Mouse (Mus musculus) T-helper 17 cell (primary cell): ENCODE results near the gene Hdac8.

Experiments
- in situ Hi-C, 2 experiments: fragments of 300-600 bp; cut with MboI, MseI; formaldehyde crosslinking; loops; 1 replicate in 1 of 2; 2 replicates in 1 of 2; pipeline ENCODE4 v1.15.1; 2025; ENCODE audit warnings: high pct_unique_total_duplicates in 2 of 2

Hdac8 gene

GRCm38 (mm10) chrX:102341688-102342087 lies 163.5 kb downstream of the Hdac8 start:
- in situ Hi-C loops: no loop called here

- in situ Hi-C loops: no loop called here
Observed at GRCm38 (mm10) chrX:102339396-102340155, 165.6 kb downstream of the Hdac8 start.

GRCm38 (mm10) chrX:102319696-102320095 lies 185.5 kb downstream of the Hdac8 start:
- in situ Hi-C loops: no loop called here

DNA sequence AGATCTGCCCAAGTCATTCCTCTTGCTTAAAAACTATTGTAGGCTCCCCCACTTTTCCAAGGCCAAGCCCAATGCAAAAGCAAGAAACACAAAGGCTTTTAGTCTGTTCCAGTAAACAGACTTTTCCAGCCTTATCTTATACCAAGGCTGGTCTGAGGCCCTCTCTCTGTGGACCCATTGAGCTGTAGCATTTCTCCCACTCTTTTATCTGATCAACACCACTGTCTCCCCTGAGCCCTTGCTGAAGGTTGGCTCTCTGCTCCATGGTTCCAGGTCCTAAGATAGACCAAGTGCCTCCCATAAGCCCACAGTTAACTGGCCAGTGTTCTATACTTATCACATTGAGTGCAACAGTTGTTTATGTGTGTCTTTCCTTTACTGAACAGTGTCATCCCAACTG lies 185.9 kb downstream of the Hdac8 start:
- in situ Hi-C loops: no loop called here

GRCm38 (mm10) chrX:102318782-102319181 lies 186.4 kb downstream of the Hdac8 start:
- in situ Hi-C loops: no loop called here

DNA sequence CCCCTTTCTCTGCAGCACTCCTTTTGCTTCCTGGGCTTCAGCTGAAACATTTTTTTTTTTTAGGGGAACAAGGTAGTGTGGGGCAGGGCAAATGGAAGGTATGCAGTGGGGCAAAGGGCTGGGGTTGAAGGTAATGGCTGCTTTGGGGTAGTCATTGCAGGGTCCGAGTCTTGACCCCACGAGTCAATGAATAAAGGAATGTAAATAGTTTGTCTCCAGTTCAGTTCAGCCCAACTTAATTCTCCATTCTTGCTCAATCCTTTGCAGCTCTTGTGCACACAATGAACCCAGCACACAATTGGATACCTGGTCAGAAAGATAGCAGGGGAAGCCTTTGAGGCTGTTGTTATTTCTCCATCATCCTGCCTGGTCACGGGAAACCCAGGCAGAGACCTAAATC lies 194.0 kb downstream of the Hdac8 start:
- in situ Hi-C loops: no loop called here

DNA sequence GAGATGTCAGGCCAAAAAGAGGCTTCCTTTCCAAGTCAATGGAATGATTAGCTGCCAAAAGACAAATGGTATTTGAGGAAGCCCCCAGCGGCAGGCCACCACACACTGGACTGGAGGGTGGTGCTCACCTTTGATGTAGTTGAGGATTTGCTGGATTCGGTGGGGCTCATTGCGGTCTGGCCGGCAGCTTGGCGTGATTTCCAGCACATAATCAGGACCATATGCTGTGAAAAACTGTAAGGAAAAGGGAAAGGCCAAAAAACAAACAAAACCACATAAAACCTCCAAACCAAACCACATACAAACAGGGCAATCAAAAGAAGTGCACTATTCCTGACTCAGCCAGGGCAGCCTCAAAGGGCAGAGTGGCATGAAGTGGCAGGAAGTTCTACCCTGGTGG lies 197.6 kb downstream of the Hdac8 start:
- in situ Hi-C loops: no loop called here

- in situ Hi-C loops: no loop called here
Observed at GRCm38 (mm10) chrX:102305806-102306205, 199.4 kb downstream of the Hdac8 start.

- in situ Hi-C loops: no loop called here
Observed at GRCm38 (mm10) chrX:102304914-102305313, 200.2 kb downstream of the Hdac8 start.

DNA sequence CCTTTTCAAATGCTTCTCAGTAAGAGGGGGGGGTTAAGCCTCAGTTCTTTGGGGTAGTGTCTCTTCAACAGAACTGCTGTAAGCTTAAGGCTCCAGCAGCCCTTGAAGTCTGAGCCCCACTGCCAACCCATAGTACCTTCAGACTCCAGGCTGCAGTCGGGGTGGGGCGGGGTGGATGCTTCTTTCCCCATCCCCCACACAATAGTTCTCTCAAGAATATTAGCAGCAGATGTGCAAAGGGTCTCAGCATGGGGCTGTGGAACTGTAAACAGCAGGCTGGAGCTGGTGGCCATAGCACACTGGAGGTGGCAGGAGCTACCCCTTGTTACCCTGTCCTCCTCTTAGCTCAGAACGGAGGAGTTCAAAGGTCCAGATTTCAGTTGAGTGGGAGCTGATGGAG lies 202.7 kb downstream of the Hdac8 start:
- in situ Hi-C loops: no loop called here

DNA sequence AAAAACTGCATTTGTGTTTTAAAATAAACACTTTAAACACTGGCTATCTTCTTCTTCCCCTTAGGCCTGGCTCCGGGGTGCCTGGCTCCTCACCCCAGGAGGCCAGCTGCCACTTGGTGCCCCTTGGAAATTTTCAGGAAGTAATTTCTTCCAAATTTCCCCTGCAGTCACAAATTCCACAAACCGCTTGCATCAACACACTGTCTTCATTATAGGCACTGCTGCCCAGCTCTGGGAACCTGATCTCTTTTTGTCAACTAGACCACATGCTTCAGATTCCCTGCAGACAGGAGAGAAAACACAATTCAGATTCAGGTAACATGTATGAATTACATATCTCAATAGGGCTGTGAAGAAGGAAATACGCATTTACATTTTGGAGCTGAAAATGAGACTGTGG lies 220.3 kb downstream of the Hdac8 start:
- in situ Hi-C loops: no loop called here

DNA sequence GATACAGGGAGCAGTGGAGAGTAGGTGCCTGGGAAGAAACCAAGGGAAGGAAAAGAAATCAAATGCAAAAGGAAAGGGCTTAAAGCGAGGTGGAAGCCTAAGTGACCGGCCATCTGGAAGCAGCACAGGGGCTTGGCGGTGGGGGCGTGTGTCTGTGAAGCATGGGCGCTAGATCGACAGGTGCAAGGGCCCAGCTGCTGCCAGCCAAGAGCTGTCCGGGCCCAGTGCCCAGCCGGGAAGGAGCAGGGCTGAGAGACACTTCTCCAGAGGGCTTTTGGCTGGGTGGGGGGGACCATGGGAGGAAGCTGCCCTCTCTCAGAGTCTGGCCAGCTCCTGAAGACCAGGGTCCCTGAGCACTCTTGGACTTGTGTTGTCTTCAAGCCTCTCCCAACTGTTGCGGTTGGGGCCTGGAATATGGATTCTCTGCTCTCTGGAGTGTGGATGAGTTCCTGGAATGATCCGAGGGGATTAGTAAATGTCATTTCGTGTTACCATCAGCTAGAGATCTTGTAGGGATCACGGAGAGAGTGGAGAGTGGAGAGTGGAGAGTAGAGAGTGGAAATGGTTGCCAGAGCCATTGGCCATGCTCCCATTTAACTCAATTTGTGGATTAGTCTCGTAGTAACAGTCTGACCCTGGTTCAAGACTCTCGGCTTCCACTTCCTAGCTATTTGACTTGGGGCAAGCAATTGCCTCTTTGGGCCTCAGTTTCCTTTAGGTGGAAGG lies 242.4 kb downstream of the Hdac8 start:
- in situ Hi-C loops: no loop called here

DNA sequence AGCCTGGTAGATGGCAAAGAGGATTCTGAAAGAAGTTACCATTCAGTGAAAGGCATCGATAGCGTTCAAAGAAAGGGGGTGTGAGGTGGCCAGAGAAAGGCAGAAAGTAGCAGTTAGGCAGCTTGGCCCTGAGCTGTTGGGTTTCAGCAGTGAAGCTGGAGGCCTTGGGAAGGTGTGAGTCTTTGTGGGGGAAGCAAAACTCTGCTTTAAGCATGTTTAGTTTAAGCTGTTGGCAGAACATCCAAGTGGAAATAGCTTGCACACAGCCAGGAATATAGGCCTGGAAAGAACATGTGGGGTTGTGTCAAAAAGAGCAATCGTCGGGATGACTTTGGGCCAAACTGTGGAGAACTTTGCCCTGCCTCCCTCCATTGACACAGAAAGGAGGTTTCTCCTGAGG lies 245.4 kb downstream of the Hdac8 start:
- in situ Hi-C loops: no loop called here

DNA sequence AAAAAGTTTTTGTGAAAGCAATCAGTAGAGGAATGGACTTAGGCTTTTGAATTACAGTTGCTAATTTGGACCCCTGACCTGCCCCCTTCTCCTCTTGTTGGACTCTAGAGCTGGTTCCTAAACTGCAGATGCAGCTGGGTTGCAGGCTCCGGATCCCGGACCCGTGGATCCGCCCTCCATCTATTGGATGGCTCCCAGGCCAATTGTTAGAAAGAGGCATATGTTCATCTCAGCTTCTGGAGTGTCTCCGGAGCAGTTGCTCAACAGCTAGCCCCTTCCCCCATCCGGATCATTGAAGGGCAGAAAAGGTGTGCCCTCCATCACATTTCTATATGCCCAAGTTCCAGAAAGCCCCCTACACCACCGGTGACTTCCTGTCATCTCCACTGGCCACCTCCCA lies 251.3 kb downstream of the Hdac8 start:
- in situ Hi-C loops: no loop called here

- in situ Hi-C loops: no loop called here
Observed at GRCm38 (mm10) chrX:102251937-102252860, 253.0 kb downstream of the Hdac8 start, which contains the start of gene Cited1. TSS of gene Cited1 (minus strand) at chrX:102252181.

DNA sequence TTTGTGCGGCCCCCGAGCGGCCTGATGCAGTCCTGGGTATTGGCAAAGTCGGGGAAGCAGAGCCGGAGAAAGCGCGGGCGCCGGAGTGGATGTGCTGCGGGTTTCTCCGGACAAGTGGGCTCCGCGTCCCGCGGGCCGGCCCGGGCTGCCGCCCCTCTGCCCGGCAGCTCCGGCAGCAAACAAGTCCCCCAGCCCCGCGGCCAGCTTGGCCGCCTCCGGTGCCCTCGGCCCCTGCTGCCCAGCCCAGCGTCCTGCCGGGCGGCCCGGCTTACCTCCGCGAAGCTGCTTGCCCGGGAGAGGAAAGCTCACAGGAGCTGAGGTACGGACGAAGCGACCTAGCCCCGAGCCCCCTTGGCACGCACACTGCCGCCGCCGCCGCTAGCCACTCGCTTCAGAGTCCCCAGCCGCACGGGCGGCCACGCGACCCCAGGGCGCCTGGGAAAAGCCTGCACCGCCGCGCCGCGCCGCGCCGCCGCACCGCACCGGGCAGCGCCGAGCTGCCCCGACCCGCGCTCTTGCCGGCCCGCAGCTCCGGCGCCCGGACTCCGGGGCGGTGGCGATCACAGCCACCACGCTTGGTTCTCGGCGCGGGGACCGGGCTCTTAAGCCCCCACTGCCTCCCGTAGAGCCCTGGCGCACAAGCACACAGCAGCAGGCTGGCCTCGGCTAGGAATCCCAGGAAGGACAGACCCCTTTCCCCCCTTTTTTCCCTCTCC lies 253.8 kb downstream of the Hdac8 start:
- in situ Hi-C loops: no loop called here

GRCm38 (mm10) chrX:102250891-102251170 lies 254.3 kb downstream of the Hdac8 start:
- in situ Hi-C loops: no loop called here

- in situ Hi-C loops: no loop called here
Observed at GRCm38 (mm10) chrX:102250150-102250890, 254.8 kb downstream of the Hdac8 start.

DNA sequence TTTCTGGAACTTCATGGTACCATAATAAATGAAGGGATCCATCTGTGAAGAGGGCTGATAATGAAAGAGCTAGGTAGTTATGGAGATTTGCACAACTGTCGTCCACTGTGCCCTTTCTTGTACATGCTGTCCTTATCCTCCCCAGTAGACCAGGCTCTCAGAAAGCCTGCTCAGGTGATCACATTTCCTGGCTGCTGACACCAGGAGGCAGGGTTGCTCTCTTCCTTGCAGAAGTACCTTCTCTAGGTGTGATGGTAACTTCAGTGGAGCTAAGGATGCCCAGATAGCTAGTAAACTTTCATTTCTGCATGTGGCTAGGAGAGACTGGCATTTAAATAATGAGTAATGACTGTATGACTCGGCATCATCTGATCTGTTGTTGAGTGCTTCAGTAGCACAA lies 260.8 kb downstream of the Hdac8 start:
- in situ Hi-C loops: no loop called here
